Mouse (Mus musculus) ES-Bruce4 (cell line): ENCODE data around the gene H2al1g.

ENCODE experiments used
- CTCF ChIP-seq: IDR thresholded peaks from one replicate; pipeline ENCODE4 v1.8.1; 2011; ENCODE audit warnings: low read depth, low read length
- EP300 ChIP-seq: IDR thresholded peaks from 2 replicates; pipeline ENCODE4 v1.6.1; 2011; ENCODE audit warnings: low read depth, low read length; ENCODE audit not compliant: insufficient read depth
- POLR2A ChIP-seq: IDR thresholded peaks from one replicate; pipeline ENCODE4 v1.8.1; 2011; ENCODE audit warnings: low read length; ENCODE audit not compliant: insufficient read depth

DNA sequence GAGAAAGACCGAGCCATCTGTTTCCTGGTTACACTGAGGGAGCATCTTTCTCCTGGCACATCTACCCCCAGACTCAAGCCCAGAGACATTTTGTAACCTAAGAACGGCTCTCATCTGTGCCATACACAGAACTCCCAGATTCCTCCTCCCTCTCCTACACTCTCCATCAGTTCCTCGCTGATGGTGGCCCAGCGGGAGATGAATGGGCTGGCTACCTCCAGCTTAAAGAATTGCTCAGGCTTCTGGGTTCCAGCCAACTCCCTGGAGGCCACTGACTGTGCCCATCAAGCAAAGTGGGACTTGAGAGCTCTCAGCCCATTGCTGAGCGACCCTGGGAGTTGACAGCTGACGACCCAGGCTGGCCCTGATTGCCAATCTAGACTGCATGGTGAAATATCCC is 45.8 kb downstream of the H2al1g start:
- TF ChIP-seq POLR2A (no peak), CTCF (no peak), EP300 (no peak)
